Mouse (Mus musculus) cerebellum, adult 18-20 months (tissue): Measurements from ENCODE around the gene Dbndd2.

Experiments used
- DNase-seq, 2 experiments: peaks; one replicate each; pipeline ENCODE4 v3.0.0; 2021

Gene Dbndd2

DNA sequence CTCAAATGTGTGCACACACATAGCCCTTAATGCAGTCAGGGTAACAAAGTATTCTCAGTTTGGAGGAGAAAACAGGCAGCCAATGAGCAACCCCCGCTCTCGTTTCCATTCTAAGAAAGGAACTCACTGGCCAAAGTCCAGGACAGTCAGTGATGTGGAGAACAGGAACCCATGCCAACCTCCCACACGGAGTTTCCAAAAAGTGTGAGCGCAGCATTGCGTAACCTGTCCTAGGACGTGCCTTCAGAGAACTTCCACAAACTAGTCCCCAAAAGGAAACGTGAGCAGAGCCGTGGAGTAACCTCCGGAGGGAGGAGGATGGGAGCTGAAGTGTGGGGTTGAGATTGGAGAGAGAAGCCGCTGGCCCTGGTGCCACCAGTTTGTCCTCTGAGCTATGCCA lies 31.1 kb upstream of the Dbndd2 start:
- no peak for DNase-seq

DNA sequence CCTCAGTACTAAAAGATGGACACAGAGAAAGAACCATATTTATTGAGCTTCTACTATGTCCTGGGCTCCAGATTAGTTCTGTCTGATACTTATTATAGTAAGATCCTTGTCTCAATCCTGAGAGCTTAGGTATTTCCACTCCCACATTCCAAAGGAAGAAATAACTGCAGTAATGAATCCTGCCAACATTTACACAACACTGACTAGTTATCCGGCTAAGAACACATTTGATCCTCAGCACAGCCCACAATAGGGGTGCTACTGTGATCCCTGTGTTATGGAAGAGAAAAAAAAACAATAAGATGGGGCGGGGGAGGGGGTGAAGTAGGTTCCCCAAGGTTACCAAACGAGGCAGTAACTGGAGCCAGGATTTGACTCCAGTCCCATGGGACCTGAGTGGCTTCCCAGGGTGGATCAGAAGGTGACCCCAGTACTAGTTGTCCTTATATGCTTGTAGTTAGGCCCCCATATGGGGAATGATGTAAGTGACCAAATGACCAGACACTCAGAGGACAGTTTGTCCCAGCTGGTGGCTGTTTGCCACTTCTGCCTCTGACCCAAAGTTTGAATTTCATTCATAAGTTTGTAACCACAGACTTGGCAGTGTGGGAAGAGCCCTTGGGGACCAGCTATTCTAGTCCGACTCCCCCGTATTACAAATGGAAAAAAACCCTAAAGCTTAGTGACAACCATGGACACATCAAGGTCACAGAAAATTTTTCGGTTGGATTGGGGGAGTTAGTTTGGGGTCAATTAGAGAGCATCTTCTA lies 30.3 kb upstream of the Dbndd2 start:
- no peak for DNase-seq

DNA sequence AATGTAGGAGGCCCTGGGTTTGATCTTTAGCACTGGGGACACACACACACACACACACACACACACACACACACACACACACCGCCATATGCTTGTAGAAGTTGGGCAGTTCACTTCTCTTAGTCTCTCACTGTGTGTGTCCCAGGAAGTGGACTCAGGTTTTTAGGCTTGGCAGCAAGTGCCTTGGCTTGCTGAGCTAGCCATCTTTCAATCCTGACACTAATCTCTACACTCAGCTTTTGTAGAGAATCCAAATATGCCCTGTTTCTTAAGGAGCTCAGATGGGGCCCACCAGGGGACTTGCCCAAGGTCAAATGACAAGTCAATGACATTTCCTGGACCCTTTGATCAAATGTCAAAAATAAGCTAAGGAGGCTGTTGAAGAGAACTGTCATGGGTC lies 29.5 kb upstream of the Dbndd2 start:
- no peak for DNase-seq

DNA sequence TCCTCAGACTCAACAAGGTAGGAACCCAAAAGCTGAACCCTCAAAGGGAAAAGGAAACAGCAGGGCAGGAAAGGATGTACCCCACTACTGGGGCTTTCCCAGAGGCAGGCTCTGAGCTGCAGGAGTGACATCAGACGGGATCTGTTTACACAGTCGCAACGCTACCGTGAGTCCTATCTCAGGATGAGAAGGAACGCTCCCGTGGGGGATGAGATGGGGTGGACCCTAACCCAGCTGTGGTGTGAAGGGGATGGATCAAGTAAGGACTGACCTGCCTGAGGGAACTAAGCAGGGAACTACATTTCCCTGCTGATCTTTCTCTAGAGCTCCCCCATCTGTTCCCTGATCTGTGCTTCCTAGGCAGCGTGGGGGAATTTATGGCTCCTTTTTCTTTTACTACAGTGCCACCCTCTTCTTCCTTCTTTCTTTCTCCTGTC lies 29.0 kb upstream of the Dbndd2 start, which contains the start of gene Sys1:
Gene Sys1 (plus strand): TSS at position 101 of the 437 bp plus-strand sequence.
- DNase-seq = no peak

DNA sequence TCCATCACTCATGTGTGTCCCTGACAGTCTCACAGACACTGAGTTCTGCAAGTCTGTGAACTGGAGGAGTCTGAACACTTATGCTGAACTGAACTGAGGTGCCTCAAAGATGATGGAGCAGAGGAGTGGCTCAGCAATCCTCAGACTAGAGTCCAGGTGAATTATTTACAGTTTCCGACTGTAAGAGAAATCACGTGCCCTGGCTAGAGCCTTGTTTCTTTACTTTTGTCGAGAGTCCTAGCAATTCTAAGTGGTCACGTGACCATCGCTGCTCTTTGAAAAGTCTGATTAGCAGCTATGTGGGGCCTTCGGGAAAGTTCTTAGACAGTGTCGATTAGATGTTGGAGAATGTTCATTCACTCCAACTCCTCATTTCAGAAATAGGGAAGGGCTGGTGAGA lies 28.0 kb upstream of the Dbndd2 start:
- DNase-seq = no peak

DNA sequence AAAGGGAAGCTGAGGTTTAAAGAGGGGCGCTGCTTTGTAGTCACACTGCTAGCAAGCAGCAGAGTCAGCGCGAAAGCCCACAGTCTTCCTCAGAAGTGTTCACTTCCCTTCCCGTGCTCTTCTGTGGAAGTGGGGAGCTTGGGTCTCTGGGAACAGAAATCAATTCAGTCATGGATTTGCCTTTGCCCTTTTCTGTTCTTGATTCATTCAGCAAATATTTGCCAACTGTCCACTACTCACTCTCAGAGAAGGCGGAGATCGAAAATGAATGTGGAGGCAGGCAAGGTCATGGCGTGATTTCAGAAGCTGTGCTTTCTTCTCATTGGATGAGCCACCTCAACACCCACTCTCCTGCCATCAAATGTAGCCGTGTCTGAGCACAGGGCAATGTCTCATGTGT lies 27.4 kb upstream of the Dbndd2 start:
- no peak for DNase-seq

DNA sequence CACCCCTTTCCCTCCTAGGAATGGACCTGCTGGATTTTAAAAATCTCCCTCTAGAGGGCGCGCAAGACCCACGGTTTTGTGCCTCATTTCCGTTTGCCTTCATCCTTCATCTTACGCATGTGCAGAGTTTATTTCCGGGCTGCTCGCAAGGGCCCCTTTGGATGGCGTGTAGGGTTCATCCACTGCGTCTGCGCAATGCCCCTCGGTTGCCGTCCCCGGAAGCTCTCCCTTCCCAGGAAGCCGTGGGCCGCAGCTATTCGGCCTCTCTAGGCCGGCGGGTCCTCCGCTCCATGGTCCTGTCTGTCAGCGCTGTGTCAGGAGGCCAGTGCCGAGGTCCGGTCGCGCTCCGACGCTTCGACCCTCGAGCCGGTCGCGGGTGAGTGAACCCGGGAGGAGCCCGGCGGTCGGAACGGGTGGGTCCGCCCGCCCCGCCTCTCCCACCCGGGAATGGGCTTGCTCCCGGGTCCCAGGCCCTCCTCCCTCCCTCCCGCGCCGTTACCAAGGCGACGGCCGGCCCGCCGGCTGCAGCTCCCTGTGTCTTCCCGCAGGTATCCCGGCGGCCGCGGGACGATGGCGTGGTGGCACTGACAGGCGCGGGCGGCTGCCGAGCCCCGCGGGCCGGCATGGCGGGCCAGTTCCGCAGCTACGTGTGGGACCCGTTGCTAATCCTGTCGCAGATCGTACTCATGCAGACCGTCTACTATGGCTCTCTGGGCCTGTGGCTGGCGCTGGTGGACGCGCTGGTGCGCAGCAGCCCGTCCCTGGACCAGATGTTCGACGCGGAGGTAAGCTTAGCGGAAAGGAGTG lies 25.0 kb upstream of the Dbndd2 start, which contains the start of gene Gm20458:
Gene Gm20458 (plus strand): TSS at position 223 of the 807 bp plus-strand sequence.
- peak; percentile 96 to 98 for DNase-seq

DNA sequence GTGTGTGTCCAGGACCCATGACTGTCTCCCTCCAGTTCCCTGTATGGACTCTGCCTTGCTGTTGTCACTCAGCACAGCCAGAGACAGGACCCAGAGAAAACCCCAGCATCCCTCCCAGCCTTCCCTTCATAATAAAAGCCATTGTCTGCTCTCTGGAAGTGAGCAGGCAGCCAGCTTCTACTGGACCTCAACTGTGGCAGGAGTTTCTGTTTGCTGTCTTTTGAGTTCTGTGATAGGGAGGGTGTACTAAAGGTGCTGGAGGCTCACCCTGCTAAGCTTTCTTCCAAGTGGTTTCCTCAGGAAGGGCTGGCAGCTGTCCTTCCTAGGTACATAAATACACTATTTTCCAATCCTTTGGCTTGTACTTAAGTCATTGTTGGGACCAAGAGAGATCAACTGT lies 20.7 kb upstream of the Dbndd2 start:
- DNase-seq = no peak

DNA sequence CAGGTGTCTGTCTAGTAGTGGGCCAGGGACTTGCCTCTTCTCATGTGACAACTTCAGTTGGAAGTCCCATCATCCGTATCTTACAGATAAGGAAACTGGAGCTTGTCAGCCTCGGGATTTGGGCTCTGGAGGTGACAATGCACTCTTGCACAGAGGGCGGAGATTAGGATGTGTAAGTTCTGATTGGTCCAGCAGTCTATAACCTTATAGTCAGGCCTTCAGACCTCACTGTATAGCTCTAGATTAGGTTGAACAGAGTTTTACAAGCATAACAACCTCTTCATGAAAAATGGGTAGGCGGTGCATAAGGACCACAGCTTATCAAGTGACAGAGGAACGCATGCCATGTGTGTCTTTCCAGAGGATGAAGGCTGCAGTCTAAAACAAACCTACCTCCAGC lies 19.1 kb upstream of the Dbndd2 start:
- DNase-seq = no peak

DNA sequence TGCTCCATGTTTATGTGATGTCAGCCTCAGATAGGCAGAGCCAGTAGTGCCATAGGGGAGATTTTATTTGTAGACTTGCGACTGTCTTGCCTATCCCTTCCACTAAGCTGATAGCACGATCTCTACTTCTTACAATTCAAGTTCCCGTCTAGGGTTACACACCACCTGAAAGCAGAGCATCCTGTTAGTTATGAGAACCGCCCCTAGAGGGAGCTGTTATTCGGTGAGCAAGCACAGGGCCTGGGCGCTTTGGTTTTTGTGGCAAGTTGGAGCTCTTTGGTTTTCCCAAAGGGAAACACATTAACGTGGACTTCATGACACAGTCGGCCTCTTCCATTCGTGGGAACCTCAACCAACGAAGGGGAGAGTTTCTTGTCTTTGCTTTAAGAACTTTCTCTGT lies 15.7 kb upstream of the Dbndd2 start:
- DNase-seq = peak; percentile 50 to 51

DNA sequence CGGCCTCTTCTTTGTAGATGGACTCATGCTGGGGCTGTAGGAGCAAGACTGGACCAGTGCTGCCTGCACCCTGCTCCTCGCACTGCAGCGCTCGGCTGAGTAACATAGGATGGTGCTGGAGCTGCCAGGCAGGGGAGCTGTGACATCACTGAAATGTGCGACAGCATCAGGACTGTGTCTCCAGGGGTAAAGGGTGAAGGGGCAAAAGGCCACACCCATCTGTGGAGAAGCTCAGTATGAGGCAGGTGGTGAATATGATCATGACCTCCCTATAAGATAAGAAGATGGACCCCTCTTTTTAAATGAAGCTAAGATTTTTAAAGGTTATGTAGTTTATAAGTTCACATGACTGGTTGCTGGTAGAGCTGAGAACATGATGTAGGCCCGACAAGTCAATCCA lies 12.3 kb upstream of the Dbndd2 start, which contains the start of gene Trp53tg5:
Gene Trp53tg5 (minus strand): TSS at position 101 of the 400 bp plus-strand sequence.
- no peak for DNase-seq

DNA sequence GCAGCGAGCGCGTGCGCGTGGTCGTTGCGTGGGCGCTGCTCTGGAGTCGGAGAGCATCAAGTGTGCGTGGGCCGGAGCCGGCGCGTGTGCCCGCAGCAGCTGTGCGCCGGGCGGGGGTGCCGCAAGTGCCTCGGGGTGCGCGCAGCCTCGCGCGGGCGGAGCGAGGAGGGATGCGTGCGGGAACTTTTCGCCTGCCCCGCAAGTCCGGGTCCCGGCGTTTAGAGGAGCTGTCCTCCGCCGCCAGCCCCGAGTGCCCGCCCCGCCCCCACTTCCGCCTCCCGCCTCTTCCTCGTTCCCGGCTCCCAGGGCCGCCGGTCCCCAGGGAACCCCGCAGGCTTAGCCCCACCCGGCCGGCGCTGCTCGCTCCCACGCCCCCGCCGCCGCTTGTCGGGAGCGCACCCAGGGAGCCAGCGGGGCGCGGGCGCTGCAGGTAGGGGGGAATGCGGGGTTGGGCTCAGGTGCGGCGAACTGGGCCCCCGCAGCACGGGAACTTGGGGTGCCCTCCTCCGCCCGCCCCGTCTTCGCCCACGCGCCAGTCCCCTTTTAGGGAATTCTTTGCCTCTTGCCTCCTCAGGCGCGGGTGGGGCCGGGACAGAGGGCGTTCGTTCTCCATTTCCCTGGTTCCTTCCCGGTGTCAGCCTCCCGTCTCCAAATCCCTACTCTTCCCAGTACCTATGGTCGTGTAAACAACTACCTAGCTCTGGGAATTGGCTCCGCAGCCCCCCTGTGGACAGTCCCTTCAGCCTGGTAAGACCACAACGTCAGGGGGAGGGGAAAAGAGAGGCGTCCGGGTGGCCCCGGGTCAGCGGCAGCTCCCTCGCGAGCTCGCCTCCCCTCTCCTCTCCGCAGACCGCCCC lies 580 bp downstream of the Dbndd2 start:
- DNase-seq = peak; percentile 77 to 83

DNA sequence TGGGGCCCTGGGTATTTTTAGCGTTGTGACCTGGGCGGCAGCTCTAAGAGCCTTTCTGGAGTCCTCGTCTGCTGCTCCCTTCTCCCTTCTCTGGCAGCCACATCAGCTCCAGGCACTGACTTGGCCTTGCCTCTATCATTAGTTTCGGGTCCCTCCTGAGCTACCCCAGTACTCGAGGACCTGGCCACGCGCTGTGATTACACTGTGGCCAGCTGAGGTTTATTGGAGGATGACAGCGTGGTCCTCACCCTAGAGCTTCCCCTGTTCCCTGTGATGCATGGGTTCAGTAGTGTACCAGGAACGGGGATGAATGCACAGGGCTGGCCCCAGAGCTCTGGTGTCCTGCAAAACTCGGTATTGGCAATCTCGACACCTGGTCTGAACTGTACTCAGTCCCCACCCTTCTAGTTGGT lies 1.2 kb downstream of the Dbndd2 start:
- DNase-seq = no peak

DNA sequence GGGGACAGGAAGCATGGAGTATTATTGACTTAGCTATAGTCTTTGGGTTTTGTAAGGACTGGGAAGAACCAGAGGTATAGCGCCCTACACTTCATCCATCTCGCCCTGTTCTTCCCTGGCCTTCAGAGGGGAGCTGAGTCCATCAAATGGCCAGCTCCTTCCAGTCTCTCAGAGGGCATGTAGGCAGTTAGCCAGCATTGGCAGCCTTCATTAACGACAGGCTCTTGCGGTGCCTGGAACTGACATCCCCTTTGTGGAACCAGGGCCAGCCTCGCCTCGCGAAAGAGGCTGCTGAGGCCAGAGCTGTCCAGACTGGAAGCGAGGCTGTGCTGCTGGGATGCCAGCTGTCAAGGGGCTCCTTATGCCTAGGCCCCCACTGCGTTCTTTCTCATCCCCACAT lies 1.9 kb downstream of the Dbndd2 start:
- DNase-seq = peak; percentile 73 to 79

DNA sequence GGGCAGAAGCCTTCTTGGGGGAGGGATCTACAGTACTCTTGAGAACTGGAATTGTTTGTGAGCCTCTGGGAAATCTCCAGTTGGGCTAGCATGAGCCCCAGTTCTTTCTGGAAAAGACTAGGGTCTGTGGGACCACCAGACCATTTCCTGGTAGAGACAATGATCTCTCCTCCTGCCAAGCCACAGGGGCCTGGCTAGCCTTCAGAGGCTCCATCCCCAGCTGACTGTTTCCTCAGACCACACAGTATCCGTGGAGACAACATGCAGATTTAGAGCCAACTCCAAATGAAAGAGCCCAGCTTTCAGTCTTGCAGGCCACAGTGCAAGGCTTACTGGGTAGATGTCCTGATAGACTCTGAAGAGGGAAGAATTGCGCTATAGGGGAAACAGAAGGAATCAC lies 8.2 kb downstream of the Dbndd2 start:
- DNase-seq = no peak

DNA sequence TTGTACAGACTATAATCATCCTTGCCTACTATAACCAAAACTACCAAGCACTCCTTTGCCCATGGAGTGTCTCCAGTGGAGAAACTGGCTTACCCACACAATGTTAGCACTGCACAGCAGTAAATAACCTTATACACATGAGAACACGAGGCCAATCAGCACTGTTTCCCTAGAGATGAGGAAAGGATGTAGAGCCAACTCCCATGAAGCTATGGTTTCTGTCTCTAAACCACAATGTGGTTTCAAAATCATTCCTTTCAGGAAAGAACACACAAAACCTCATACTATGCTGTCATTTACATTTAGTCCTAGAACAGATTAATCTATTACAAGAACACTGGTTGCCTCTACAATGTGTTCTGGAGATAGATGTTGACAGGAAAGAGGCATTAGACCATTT lies 10.4 kb downstream of the Dbndd2 start:
- no peak for DNase-seq

DNA sequence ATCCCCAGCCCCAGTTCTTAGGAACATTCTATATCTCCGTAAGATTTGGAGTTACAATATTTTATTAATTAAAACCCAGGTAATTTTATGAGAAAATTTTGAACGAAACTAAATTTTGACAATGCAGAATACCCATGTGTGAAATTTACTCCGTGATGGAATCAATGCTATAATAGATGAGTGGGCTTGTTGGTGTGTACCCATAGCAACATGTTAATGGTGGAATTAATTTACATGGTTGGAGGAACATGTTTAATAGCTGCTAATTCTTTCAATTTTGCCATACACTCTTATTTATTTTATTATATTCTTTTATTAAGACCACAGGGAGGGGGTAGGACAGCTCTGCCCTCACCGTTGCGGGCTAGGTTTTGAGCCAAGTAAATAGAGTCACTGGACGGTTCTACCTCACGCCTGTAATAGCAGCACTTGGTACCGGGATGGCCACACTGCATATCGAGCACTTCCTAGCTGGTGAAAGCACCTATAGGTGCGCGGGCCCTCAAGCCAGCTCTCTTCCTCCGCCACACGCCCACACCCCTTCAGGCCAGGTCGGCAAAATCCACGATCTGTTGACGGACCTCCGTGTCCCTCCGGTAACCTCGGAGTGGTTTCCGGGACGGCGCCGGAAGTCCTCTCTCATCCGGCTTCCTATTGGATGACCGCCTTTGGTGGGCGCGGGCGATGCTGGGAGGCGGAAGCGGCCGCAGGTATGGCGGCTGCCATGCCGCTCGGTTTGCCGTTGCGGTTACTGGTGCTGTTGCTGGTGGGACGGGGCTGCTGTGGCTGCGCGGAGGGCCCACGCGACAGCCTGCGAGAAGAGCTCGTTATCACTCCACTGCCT lies 11.2 kb downstream of the Dbndd2 start, which contains the start of gene Pigt:
Gene Pigt (plus strand): TSS at position 674 of the 844 bp plus-strand sequence.
- DNase-seq = peak; percentile 90 to 93

DNA sequence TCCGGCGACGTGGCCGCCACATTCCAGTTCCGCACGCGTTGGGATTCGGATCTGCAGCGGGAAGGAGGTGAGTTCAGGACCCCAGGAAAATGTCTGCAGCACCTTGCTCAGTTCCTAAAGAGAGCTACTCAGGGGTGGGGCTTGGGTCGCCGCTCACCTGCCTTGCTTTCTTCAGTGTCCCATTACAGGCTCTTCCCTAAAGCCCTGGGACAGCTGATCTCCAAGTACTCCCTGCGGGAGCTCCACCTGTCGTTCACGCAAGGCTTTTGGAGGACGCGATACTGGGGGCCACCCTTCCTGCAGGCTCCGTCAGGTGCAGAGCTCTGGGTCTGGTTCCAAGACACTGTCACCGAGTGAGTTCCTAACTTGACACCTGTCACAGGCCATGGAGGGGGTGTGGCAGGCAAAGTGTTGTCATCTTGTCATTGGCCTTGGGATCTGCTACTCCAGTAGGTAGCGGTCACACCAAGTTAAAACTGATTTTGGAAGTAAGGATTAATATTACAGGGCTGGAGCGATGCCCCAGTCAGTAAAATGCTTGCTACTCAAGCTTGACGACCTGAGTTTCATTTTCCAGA lies 11.9 kb downstream of the Dbndd2 start:
- DNase-seq = peak in 1 of 2 experiments; percentile 21

DNA sequence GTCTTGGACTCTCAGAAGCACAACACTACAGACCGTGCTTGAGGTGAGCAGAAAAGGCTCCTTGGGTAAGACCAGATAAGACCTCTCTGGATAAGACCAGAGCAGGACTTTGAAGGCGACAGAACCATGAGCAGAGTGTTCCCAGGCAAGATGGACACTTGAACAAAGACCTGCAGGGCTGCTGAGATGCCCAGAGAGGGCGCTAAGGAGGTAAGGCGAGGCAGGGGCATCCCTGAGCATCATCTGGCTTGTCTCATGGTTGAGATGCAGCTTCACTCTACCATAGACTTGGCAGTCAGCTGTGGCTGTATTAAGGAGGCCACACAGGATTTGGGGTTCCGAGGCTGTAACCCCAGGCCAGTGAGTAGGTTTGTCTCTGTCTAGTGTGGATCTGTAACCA lies 13.4 kb downstream of the Dbndd2 start:
- DNase-seq = no peak

DNA sequence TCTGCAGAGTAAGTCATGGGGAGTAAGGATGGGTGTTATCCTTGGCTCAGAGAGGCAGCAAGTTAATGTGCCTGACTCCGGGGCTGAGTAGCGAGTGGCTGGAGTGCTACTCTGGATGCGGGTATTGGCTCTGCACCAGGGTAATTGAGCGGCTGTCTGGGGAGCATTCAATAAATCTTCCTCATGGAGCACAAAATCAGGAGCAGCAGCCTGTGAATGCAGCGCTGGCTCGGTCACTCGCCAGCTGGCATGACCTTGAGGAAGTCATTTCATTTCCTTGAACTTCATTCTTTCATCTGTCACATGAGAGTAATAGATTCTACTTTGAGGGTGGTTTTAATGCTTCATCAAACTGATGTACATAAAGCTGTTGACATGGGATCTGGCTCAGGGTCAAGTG lies 14.6 kb downstream of the Dbndd2 start:
- DNase-seq = no peak

DNA sequence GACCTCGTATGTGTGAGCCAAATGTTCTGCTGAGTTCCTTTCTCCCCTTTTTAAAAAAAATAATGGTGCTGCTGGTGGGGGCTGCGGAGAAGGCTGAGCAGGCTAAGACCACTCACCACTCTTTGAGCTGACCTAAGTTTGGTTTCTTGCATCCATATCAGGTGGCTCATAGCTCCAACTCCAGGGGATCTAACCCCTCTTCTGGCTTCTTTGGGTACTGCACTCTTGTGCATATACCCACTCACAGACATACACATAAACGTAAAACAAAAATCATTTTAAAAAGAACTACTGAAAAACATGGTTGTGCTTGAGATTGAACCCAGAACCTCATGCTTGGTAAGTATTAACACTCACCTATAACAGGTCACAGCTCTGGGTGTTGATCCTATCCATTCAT lies 19.0 kb downstream of the Dbndd2 start:
- DNase-seq = no peak
